Mouse (Mus musculus) layer of hippocampus, adult 2 months (tissue): Measurements from ENCODE around the gene Ephb2. TPM values are rescaled to one million over a fixed set of nuclear protein-coding genes. Genes with fewer than 3 reads are reported as not detected.

Experiments
- DNase-seq, 2 experiments: peaks; one replicate each; pipeline ENCODE4 v3.0.0; 2022; ENCODE audit warnings: low spot score in 2 of 2
- H3K27ac ChIP-seq: fragments of 200-600 bp; 2 replicates; pipeline ENCODE4 v1.8.1; 2022
- H3K4me3 ChIP-seq: fragments of 200-600 bp; 2 replicates; pipeline ENCODE4 v1.8.1; 2022; ENCODE audit warnings: mild to moderate bottlenecking
- CTCF ChIP-seq: fragments of 200-600 bp; conservative IDR thresholded peaks from 2 replicates; pipeline ENCODE4 v1.8.1; 2022; ENCODE audit warnings: antibody characterized with exemption, mild to moderate bottlenecking, moderate library complexity
- microRNA-seq, 2 experiments: library from miRNA; unstranded; fragments of <30 nt; microRNA quantifications; one replicate each; pipeline ENCODE4 v1.2.0; 2021
- total RNA-seq, 2 experiments: library from RNA; stranded (reverse); gene quantifications; 2 replicates each; pipeline ENCODE4 v1.2.3; 2021

The Ephb2 gene
- total RNA-seq, 2 experiments from 2014 or later: 21.8 to 22.1 TPM

DNA sequence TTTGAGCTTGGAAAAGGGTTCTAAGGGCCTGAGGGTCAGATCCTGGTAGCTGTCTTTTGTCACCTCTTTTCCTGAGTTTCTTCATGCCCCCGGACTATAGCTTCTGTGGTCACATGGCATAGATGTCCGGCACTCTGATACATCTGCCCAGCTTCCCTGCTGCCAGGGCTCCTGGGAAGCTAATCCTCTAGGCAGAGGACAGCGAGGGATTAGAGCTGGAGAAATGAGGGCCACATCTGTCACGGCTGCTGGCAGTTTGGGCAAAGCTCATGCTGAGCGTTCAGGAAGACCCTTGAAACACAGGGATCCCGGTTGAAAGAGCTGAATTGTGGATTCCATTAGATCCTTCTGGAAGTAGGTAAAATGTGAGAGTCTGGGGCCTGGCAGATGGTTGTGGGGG, 213.4 kb downstream of the Ephb2 start, which contains the start of gene Lactbl1:
TSS of gene Lactbl1 (plus strand) at position 234 of the 400 bp plus-strand sequence.
- Histone ChIP-seq H3K4me3 (no peak within 1 kb of the TSS), H3K27ac (no peak within 1 kb of the TSS)
- no peak for DNase-seq
- TF ChIP-seq CTCF: no peak

GRCm38 (mm10) chr4:136621956-136622355, 213.8 kb downstream of the Ephb2 start:
- DNase-seq: no peak
- TF ChIP-seq CTCF: no peak
- no peak overlapping the region for H3K27ac ChIP-seq
- no peak overlapping the region for H3K4me3 ChIP-seq

- TF ChIP-seq CTCF: peak; percentile 90
- H3K4me3 ChIP-seq: no peak overlapping the region
- DNase-seq: peak in 1 of 2 experiments; percentile 79
- H3K27ac ChIP-seq: no peak overlapping the region
Observed at GRCm38 (mm10) chr4:136621336-136621735, 214.5 kb downstream of the Ephb2 start.

DNA sequence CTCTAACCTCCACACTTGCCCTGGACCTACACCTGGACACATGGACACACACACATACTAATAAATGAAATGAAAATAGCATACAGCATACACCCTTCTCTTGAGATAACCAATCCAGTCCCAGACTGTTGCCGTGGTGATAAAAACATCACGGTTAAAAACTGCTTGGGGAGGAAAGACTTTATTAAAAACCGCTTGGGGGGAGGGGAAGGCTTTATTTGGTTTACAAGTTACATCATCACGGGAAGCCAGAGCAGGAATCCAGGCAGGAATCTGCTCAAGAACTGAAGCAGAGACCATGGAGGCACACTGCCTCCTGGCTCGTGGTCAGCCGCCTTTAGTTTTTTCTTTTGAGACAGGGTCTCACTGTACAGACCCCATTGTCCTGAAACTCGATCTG, 222.1 kb downstream of the Ephb2 start:
- DNase-seq: no peak
- Histone ChIP-seq H3K4me3 (no peak overlapping the region), H3K27ac (no peak overlapping the region)
- no peak for TF ChIP-seq CTCF

DNA sequence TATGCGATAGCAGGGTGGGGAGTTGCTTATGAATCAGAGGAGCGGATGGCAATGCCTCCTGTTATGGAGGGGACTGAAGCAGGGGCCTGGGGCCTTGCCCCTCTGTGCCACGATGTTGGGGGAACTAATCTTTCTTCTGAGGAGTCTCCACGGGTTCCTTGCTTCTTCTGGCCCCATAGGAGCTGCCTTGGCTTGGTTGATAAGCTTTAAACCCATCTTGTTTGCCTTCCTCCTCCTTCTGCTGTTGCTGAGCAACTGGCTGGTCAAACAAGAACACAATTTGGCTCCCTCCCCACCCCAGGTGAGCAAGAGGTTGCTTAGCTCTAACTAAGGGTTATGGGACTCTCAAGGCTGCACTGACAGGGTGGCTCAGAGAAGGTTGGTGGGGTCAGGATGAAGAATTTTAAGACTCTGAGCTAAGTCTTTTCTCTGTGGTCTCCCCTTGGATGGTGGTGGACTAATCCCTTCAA, 225.4 kb downstream of the Ephb2 start, which contains the start of gene Tex46:
TSS of gene Tex46 (plus strand) at position 51 of the 470 bp plus-strand sequence.
- no peak within 1 kb of the TSS for H3K4me3 ChIP-seq
- no peak for DNase-seq
- no peak for TF ChIP-seq CTCF
- no peak within 1 kb of the TSS for H3K27ac ChIP-seq

DNA sequence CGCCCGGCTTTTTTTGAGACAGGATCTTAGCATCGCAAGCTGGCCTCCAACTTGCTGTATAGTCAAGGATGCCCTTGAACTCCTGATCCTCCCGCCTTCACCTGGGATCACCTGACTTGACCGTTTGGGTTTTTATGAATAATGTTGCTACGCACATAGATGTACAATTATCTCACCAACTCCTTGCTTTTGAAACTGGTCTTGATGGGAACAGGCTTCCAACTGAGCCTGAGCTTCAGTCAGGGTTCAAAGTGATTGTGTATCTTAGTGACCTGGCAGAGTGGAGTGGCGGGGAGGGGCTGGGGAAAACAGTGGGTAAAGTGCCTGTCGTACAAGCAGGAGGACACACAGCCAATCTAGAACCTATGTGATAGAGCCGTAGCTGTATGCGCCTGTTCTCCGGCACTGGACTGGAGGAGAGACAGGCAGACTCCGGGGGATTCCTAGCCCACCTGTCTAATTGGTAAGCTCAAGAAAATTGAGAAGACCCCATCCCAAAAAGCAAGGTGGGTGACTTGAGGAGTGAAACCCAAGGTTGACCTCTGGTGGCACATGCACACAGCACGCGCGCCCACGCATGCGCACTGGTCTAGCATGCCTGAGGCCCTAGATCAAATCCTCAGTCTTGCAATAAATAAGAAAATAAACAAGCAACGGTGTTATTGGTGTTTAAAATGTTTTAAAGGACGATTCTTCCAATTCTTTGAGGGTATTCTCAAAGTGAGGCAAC, 229.9 kb downstream of the Ephb2 start:
- no peak for DNase-seq
- no peak overlapping the region for H3K27ac ChIP-seq
- TF ChIP-seq CTCF: no peak
- H3K4me3 ChIP-seq: no peak overlapping the region

- peak; percentile 94 to 97 for DNase-seq
- Histone ChIP-seq H3K27ac (peak within 1 kb of the TSS; percentile 96), H3K4me3 (peak within 1 kb of the TSS; percentile 92)
- peak; percentile 97 for TF ChIP-seq CTCF
Observed at GRCm38 (mm10) chr4:136602568-136602967, 233.2 kb downstream of the Ephb2 start, which contains the start of gene Kdm1a. Gene Kdm1a, minus strand, starts transcription at chr4:136602723.

GRCm38 (mm10) chr4:136602018-136602554, 233.7 kb downstream of the Ephb2 start:
- peak overlapping the region; percentile 96 for H3K27ac ChIP-seq
- TF ChIP-seq CTCF: no peak
- peak overlapping the region; percentile 92 for H3K4me3 ChIP-seq
- DNase-seq: peak in 1 of 2 experiments; percentile 22

DNA sequence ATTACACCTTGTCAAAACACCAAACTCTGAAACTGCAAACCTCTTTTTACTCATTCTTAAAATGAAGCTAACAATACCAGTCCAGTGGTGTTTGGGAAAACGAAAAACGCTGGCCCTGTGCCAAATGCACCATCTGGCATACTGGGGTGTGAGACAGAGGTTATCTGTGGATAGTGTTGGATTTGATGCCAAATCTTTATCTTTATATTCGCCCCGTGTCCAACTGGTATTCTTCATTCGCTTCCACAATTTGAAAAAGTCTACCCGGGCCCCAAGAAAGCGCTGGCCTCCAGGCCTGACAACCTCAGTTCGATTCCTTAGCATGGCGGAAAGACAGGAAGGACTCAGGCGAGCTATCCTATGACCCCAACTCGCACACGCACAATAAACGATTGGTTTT, 234.3 kb downstream of the Ephb2 start:
- Histone ChIP-seq H3K4me3 (peak overlapping the region; percentile 92), H3K27ac (peak overlapping the region; percentile 96)
- DNase-seq: peak; percentile 22 to 52
- TF ChIP-seq CTCF: no peak

GRCm38 (mm10) chr4:136600536-136600935, 235.3 kb downstream of the Ephb2 start:
- no peak for TF ChIP-seq CTCF
- peak overlapping the region; percentile 92 for H3K4me3 ChIP-seq
- DNase-seq: no peak
- no peak overlapping the region for H3K27ac ChIP-seq

DNA sequence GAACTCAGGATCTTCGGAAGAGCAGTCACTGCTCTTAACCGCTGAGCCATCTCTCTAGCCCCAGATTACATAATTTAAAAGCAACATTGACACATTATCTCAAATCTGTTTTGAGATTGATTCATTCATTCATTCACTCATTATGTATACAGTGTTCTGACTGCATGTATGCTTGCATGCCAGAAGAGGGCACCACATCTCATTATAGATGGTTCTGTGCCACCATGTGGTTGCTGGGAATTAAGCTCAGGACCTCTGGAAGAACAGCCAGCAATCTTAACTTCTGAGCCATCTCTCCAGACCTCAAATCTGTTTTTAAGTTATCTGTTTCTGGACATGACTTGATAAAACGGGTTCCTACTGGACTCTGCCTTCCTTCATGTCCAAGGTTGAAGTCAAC, 235.9 kb downstream of the Ephb2 start:
- no peak for DNase-seq
- peak; percentile 39 for TF ChIP-seq CTCF
- Histone ChIP-seq H3K27ac (no peak overlapping the region), H3K4me3 (no peak overlapping the region)

DNA sequence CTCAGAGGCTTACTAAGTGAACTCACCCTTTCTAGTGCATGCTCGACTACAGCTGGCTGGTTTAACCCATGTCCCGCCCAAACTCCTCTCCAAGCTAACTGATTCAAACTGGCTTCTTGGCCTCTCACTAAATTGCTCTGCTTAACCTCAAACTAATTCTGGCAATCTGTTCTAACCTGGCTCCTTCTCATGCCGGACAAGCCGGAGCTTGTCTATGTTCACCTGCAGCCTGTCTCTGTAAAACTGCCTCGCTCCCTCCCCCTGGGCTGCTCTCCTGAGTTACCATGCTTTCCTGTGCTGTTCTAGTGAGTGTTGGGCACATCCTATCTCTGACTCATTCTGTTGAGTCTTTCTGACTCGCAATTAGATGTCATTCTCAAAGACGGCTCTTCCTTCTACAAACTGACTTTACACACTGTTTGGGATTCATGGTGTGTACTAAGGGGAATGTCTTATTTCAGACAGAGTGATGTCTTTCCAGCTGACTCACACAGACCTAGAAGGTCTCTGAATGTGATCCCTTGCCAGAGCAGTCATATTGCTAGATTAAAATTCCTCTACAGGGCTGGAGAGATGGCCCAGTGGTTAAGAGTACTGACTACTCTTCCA, 237.4 kb downstream of the Ephb2 start:
- no peak overlapping the region for H3K4me3 ChIP-seq
- TF ChIP-seq CTCF: no peak
- DNase-seq: no peak
- H3K27ac ChIP-seq: no peak overlapping the region

Small RNA genes lying within 50 kb of the gene (microRNA-seq; reads per million reads assigned to microRNA genes)
- 0 reads per million in 2 experiments for gene Gm22180

Other genes with a start within 250 kb of the Ephb2 start
- gene Kdm1a, start 233.3 kb downstream of the Ephb2 start, total RNA-seq: 10 to 100 TPM; 89.0 to 91.6 TPM
- not detected for gene Tex46, start 225.6 kb downstream of the Ephb2 start, total RNA-seq
- gene Lactbl1, start 213.4 kb downstream of the Ephb2 start, total RNA-seq: under 1 TPM; 0.15 to 0.20 TPM
- 10 to 100 TPM; 51.1 to 52.0 TPM for gene C1qb, start 50.2 kb upstream of the Ephb2 start, total RNA-seq
- 10 to 100 TPM; 40.0 to 41.8 TPM for gene C1qc, start 57.1 kb upstream of the Ephb2 start, total RNA-seq
- gene C1qa, start 62.8 kb upstream of the Ephb2 start, total RNA-seq: 10 to 100 TPM; 48.1 to 48.3 TPM
- 1 to 10 TPM; 1.4 to 2.7 TPM for gene Epha8, start 120.8 kb upstream of the Ephb2 start, total RNA-seq
- gene Zbtb40, start 212.8 kb upstream of the Ephb2 start, total RNA-seq: 10 to 100 TPM; 11.3 to 12.9 TPM